Mouse (Mus musculus): ENCODE measurements at regions not wholly inside any gene's neighbourhood (a gene's known extent, or its start where the extent isn't known, plus 50 kb on each side); places are given as distances from the start of the nearest gene placed in this dataset.
A peak's percentile ranks its signal among the peaks of the same experiment; 100 is the strongest.

- DNase-seq (ENCODE audit: low spot score in 2 of 2), result no peak
Measured at GRCm38 (mm10) chr6:126362331-126362730, 172.9 kb downstream of the Kcna5 start.

GRCm38 (mm10) chr6:126353346-126353745, 181.9 kb downstream of the Kcna5 start:
- DNase-seq (ENCODE audit: low spot score in 2 of 2), result no peak

GRCm38 (mm10) chr6:126350476-126350875, 183.8 kb upstream of the Ntf3 start:
- no peak for DNase-seq (ENCODE audit: low spot score in 2 of 2)

GRCm38 (mm10) chr6:126349905-126350304, 183.2 kb upstream of the Ntf3 start:
- no peak for DNase-seq (ENCODE audit: low spot score in 2 of 2)

GRCm38 (mm10) chr6:126345221-126345620, 178.5 kb upstream of the Ntf3 start:
- DNase-seq (ENCODE audit: low spot score in 2 of 2), result no peak

- DNase-seq (ENCODE audit: low spot score in 2 of 2), result peak; percentile 70 to 86
Measured at GRCm38 (mm10) chr6:126340098-126340610, 173.4 kb upstream of the Ntf3 start.

GRCm38 (mm10) chr6:126337711-126338110, 171.0 kb upstream of the Ntf3 start:
- DNase-seq (ENCODE audit: low spot score in 2 of 2), result no peak

GRCm38 (mm10) chr6:126334258-126334657, 167.5 kb upstream of the Ntf3 start:
- peak in 1 of 2 experiments; percentile 48 for DNase-seq (ENCODE audit: low spot score in 2 of 2)

GRCm38 (mm10) chr6:126327187-126327586, 160.5 kb upstream of the Ntf3 start:
- DNase-seq (ENCODE audit: low spot score in 2 of 2), result no peak

GRCm38 (mm10) chr6:126318523-126318922, 151.8 kb upstream of the Ntf3 start:
- DNase-seq (ENCODE audit: low spot score in 2 of 2), result no peak

- no peak for DNase-seq (ENCODE audit: low spot score in 2 of 2)
Measured at GRCm38 (mm10) chr6:126310786-126311480, 144.2 kb upstream of the Ntf3 start.

- no peak for DNase-seq (ENCODE audit: low spot score in 2 of 2)
Measured at GRCm38 (mm10) chr6:126303086-126303485, 136.4 kb upstream of the Ntf3 start.

GRCm38 (mm10) chr6:126291581-126291980, 124.9 kb upstream of the Ntf3 start:
- DNase-seq (ENCODE audit: low spot score in 2 of 2), result no peak

GRCm38 (mm10) chr6:126287166-126287565, 120.5 kb upstream of the Ntf3 start:
- DNase-seq (ENCODE audit: low spot score in 2 of 2), result no peak

- DNase-seq (ENCODE audit: low spot score in 2 of 2), result no peak
Measured at GRCm38 (mm10) chr6:126286201-126286600, 119.5 kb upstream of the Ntf3 start.

- no peak for DNase-seq (ENCODE audit: low spot score in 2 of 2)
Measured at GRCm38 (mm10) chr6:126284409-126284808, 117.7 kb upstream of the Ntf3 start.

- DNase-seq (ENCODE audit: low spot score in 2 of 2), result no peak
Measured at GRCm38 (mm10) chr6:126280352-126280751, 113.6 kb upstream of the Ntf3 start.

- no peak for DNase-seq (ENCODE audit: low spot score in 2 of 2)
Measured at GRCm38 (mm10) chr6:126245986-126246385, 79.3 kb upstream of the Ntf3 start.

GRCm38 (mm10) chr6:126245431-126245830, 78.7 kb upstream of the Ntf3 start:
- no peak for DNase-seq (ENCODE audit: low spot score in 2 of 2)

- DNase-seq (ENCODE audit: low spot score in 2 of 2), result no peak
Measured at GRCm38 (mm10) chr6:126242299-126242698, 75.6 kb upstream of the Ntf3 start.

- no peak for DNase-seq (ENCODE audit: low spot score in 2 of 2)
Measured at GRCm38 (mm10) chr6:126240256-126240655, 73.5 kb upstream of the Ntf3 start.

Data from layer of hippocampus, adult 18-20 months (tissue).